Mouse (Mus musculus) liver, embryonic 14.5 days (tissue): Measurements from ENCODE around the gene Kpna2. TPM values are rescaled to one million over a fixed set of nuclear protein-coding genes. Genes with fewer than 3 reads are reported as not detected.

Experiments used
- ATAC-seq: fragments of 200-750 bp; cut with Nextera tagmentation; 2 replicates; pipeline ENCODE4 v1.8.0; 2017; ENCODE audit warnings: moderate number of reproducible peaks, mild to moderate bottlenecking, moderate library complexity; ENCODE audit not compliant: insufficient read depth
- DNase-seq, 3 experiments: peaks; one replicate each; pipeline ENCODE4 v3.0.0-alpha.2; 2012 to 2013; ENCODE audit warnings: low read depth in 3 of 3, low spot score in 3 of 3
- H3K27ac ChIP-seq: fragments of 300-500 bp; sonication (generic); 2 replicates; pipeline ENCODE4 v1.5.1; 2014; ENCODE audit warnings: moderate library complexity, mild to moderate bottlenecking, control low read depth, inconsistent platforms
- H3K27me3 ChIP-seq: fragments of 300-500 bp; sonication (generic); 2 replicates; pipeline ENCODE4 v1.6.1; 2014; ENCODE audit warnings: mild to moderate bottlenecking, low read length, moderate library complexity; ENCODE audit not compliant: control insufficient read depth, insufficient read depth
- H3K36me3 ChIP-seq: fragments of 300-500 bp; sonication (generic); replicated peaks from 2 replicates; pipeline ENCODE4 v1.6.1; 2014; ENCODE audit warnings: low read depth; ENCODE audit not compliant: control insufficient read depth, insufficient read depth
- H3K4me1 ChIP-seq, 2 experiments: fragments of 200-500 bp in 1 of 2; fragments of 300-500 bp in 1 of 2; sonication (generic) in 1 of 2; replicated peaks; 2 replicates each; pipeline ENCODE4 v1.6.1; 2012 to 2014; ENCODE audit warnings: antibody characterized with exemption in 1 of 2, inconsistent platforms in 1 of 2, low read length in 1 of 2; ENCODE audit not compliant: control insufficient read depth in 2 of 2, insufficient read depth in 2 of 2
- H3K4me2 ChIP-seq: fragments of 300-500 bp; sonication (generic); 2 replicates; pipeline ENCODE4 v1.6.1; 2014; ENCODE audit warnings: low read depth, mild to moderate bottlenecking, control low read depth, moderate library complexity
- H3K4me3 ChIP-seq, 2 experiments: fragments of 200-500 bp in 1 of 2; fragments of 300-500 bp in 1 of 2; sonication (generic) in 1 of 2; 2 replicates each; pipeline ENCODE4 v1.5.1; 2012 to 2014; ENCODE audit warnings: low read depth in 2 of 2, low read length in 2 of 2, mild to moderate bottlenecking in 2 of 2, control low read depth in 1 of 2, inconsistent platforms in 1 of 2, moderate library complexity in 1 of 2; ENCODE audit not compliant: insufficient read depth in 1 of 2
- H3K9ac ChIP-seq: fragments of 300-500 bp; sonication (generic); replicated peaks from 2 replicates; pipeline ENCODE4 v1.6.1; 2014; ENCODE audit warnings: mild to moderate bottlenecking, control low read depth, moderate library complexity
- H3K9me3 ChIP-seq: fragments of 300-500 bp; sonication (generic); 2 replicates; pipeline ENCODE4 v1.6.1; 2016; ENCODE audit warnings: low read length, mixed read lengths; ENCODE audit not compliant: control insufficient read depth
- CTCF ChIP-seq: IDR thresholded peaks from 2 replicates; pipeline ENCODE4 v1.5.1; 2016; ENCODE audit warnings: antibody characterized with exemption, low read depth, control low read depth
- EP300 ChIP-seq: IDR thresholded peaks from 2 replicates; pipeline ENCODE4 v1.6.1; 2016; ENCODE audit warnings: antibody characterized with exemption, low read depth
- WGBS: fragments of 180-500 bp; shearing (Covaris S2); extraction: QIAGEN DNeasy Blood & Tissue Kit; methylation state at CpG from one replicate; pipeline ENCODE4 v1.1.7; 2014; ENCODE audit not compliant: insufficient replicate concordance; 5-methylcytosine and 5-hydroxymethylcytosine counted together
- polyA plus RNA-seq, 2 experiments: library from polyadenylated mRNA; depleted of rRNA in 1 of 2; stranded (reverse) in 1 of 2; unstranded in 1 of 2; fragments of >200 nt; fragmentation: Nextera tagmentation in 1 of 2; extraction: Ambion mirVana in 1 of 2; gene quantifications; 2 replicates each; pipeline versions ENCODE4 v1.2.1 to v1.2.3; 2012 to 2014

Kpna2 gene
- polyA plus RNA-seq, 2 experiments, result 158 to 277 TPM

DNA sequence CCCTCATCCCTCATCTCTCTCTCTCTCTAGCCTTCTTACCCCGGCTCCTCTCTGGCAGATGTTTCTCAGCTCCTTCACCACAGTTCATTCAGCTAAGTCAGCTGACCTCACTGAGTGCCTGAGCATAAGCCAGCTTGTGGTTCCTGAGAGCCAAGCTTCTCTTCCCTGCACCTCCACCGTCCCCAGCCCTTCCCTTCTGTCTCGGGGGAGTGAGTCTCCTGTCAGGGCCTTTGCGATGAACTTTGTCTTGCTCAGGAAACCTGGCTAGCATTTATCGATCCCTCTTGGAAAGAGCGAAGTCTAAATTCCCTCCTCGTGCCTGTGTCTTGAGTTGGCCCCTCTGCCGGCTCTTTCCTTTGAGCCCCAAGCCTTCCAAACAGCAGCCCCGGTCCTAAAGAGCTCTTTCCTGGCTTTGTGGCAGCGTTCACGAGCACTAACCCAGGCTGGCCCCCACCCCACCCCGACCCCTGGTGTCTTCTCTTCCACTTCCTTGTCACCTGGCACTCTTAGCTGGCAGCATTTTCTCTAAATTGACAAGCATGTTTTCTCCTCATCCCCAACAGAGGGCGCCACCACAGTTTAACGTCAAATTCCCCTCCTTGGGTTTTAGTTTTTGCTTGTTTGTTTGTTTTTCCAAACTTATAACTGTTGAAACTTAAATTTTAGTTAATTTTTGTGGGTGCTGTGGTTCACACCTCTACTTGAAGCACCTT lies 15.4 kb upstream of the Kpna2 start:
- DNase-seq (peak in 1 of 3 experiments; percentile 49), ATAC-seq (no peak)
- Histone ChIP-seq H3K9ac (no peak overlapping the region), H3K36me3 (no peaks in the 10 kb centered on the region), H3K4me2 (peak overlapping the region; percentile 42), H3K4me3 (peak overlapping the region; percentile 12 to 16; a peak in 2 of 4 replicates), H3K27me3 (no peaks in the 10 kb centered on the region), H3K27ac (no peak overlapping the region), H3K9me3 (no peaks in the 10 kb centered on the region; the same call in 1 of the 2 replicates), H3K4me1 (peaks cover 3 to 9% of the 10 kb centered on the region in 2 experiments; a peak in 3 of 4 replicates)
- TF ChIP-seq EP300 (no peak), CTCF (peak; percentile 60)
- 37% methylated on average over 14 of the region's 14 CpGs for WGBS

DNA sequence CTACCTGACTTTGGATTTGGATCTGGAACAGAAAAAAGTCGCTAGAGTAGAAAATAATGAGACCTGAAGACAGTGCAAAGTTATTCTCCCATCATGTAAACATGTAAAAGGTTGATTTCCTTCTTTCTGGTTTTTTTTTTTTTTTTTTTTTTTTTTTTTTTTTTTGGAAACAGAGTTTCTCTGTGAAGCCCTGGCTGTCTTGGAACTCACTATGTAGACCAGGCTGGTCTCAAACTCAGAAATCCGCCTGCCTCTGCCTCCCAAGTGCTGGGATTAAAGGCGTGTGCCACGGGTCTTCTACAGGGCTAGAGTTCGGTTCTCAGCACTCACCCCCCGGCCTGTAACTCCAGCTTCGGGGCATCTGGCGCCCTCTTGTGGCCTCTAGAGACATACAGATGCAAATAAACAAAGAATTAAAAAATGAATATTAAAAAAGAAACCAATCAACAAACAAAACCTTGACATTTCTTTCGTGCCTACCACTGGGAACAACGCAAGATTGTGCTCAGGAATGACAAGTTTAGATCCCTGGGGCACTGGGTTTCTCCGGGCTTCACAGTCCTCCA lies 14.8 kb upstream of the Kpna2 start:
- Histone ChIP-seq H3K4me3 (no peak overlapping the region), H3K9me3 (no peaks in the 10 kb centered on the region; the same call in 1 of the 2 replicates), H3K4me2 (no peak overlapping the region), H3K36me3 (no peaks in the 10 kb centered on the region), H3K9ac (no peak overlapping the region), H3K27ac (no peak overlapping the region), H3K4me1 (peaks cover 3 to 6% of the 10 kb centered on the region in 2 experiments; a peak in 3 of 4 replicates), H3K27me3 (no peaks in the 10 kb centered on the region)
- 75% methylated on average over 11 of the region's 11 CpGs for WGBS
- peak; percentile 55 for TF ChIP-seq CTCF
- no peak for TF ChIP-seq EP300
- ATAC-seq (no peak), DNase-seq (no peak)

DNA sequence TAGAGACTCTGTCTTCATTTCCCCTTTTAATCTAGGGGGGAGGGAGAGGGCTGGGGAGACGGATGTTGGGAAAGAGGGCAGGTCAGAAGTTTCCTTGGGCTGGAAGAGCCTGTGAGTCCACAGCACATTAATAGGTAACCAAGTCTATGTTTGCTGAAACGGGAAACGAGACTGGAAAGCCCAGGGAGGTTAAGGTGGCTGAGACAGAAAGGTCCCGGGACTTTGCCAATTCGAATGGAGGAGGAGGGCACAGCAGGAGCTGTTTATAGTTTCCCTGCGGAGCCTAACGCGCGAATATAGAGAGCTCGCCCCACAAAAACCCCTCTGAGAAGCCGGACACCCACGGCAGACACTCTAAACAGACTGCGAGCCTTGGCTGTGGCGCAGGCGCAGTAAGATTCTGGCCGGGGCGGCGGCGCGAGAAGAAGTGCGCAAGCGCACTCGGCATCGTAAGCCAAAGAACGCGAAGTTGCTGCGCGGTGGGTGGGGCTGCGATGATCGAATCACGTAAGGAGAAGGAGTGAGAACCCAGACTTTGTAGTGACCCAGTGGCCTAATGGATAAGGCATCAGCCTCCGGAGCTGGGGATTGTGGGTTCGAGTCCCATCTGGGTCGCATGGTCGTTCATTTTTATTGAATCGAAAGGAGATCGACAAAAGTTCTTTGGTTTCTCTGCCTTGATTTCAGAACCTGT lies 13.1 kb upstream of the Kpna2 start:
- Histone ChIP-seq H3K4me2 (peak overlapping the region; percentile 91), H3K4me3 (peak overlapping the region; percentile 79 to 91), H3K9ac (peak overlapping the region; percentile 97), H3K27me3 (no peaks in the 10 kb centered on the region), H3K36me3 (no peaks in the 10 kb centered on the region), H3K27ac (peak overlapping the region; percentile 94), H3K4me1 (peaks cover 3 to 6% of the 10 kb centered on the region in 2 experiments; a peak in 3 of 4 replicates), H3K9me3 (no peaks in the 10 kb centered on the region; the same call in 1 of the 2 replicates)
- DNase-seq, result peak; percentile 89 to 94 (median 92)
- no peak for TF ChIP-seq CTCF
- ATAC-seq, result peak; percentile 93
- WGBS, result under 1% methylated on average over 37 of the region's 37 CpGs

DNA sequence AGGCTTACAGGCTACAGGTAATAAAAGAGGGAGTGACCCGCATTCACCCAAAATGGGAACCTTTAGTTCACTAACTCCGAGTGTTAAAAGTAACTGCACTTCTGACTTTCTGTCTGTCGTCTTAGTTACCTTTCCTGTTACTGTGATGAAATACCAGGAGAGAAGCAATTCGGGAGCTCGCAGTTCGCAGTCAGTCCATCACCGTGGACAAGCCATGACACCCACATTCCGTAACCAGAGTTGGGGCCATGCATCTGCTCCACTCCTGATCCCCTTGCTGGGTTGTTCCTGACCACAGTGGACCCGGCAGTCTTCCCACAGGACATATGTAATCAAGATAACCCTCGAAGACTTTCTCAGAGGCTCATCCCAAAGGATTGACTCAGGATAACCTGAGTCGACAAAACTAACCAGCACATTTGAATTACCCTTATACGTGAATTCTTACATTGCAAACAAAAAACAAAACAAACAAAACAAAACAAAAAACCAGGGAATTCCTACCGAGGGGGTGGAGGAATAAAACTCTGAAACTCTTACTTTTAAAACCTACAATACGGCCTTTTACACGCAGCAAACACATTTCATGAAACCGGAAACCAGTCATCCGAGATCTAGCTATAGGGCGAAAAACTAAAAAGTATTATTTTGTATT lies 12.5 kb upstream of the Kpna2 start:
- Histone ChIP-seq H3K27ac (peak overlapping the region; percentile 94), H3K27me3 (no peaks in the 10 kb centered on the region), H3K4me1 (peaks cover 3 to 6% of the 10 kb centered on the region in 2 experiments; a peak in 3 of 4 replicates), H3K36me3 (no peaks in the 10 kb centered on the region), H3K9ac (peak overlapping the region; percentile 97), H3K9me3 (no peaks in the 10 kb centered on the region; the same call in 1 of the 2 replicates), H3K4me3 (peak overlapping the region; percentile 79 to 91), H3K4me2 (peak overlapping the region; percentile 91)
- 29% methylated on average over 18 of the region's 18 CpGs for WGBS
- DNase-seq (no peak), ATAC-seq (no peak)
- no peak for TF ChIP-seq EP300
- no peak for TF ChIP-seq CTCF
